Mouse (Mus musculus) kidney, adult 10 weeks (tissue): ENCODE data around the gene Cand2. TPM values are rescaled to one million over a fixed set of nuclear protein-coding genes. Genes with fewer than 3 reads are reported as not detected.

ENCODE experiments used
- polyA plus RNA-seq: library from polyadenylated mRNA; stranded (reverse); fragments of 350-450 nt; fragmentation: Illumina TruSeq; extraction: RNeasy Lipid Tissue Mini Kit (QIAGEN cat#74804); gene quantifications from one replicate; pipeline ENCODE4 v1.2.3, GENCODE M21; 2014; ENCODE audit warnings: low read depth, low replicate concordance

Gene Cand2
- polyA plus RNA-seq: 2.6 TPM

GRCm38 (mm10) chr6:115774501-115774921 is at the start of gene Cand2:
TSS of gene Cand2 (plus strand) at chr6:115774538.

GRCm38 (mm10) chr6:115761995-115762756 is 12.2 kb upstream of the Cand2 start, which contains the start of gene Tmem40:
TSS of gene Tmem40 (minus strand) at chr6:115762410.

GRCm38 (mm10) chr6:115808488-115809231 is 34.3 kb downstream of the Cand2 start, which contains the start of gene Rpl32:
TSS of gene Rpl32 (minus strand) at chr6:115808747.

GRCm38 (mm10) chr6:115838161-115838597 is 63.8 kb downstream of the Cand2 start, which contains the start of gene Efcab12:
TSS of gene Efcab12 (minus strand) at chr6:115838412.

GRCm38 (mm10) chr6:115853091-115853813 is 78.9 kb downstream of the Cand2 start, which contains the start of the genes Mbd4 and Ift122:
TSS of gene Mbd4 (minus strand) at chr6:115853371.
TSS of gene Ift122 (plus strand) at chr6:115853470.

Other genes starting within 250 kb of the Cand2 start
- 2.3 TPM for gene Tsen2, start 229.9 kb upstream of the Cand2 start, polyA plus RNA-seq
- gene Mkrn2os, start 182.0 kb upstream of the Cand2 start, polyA plus RNA-seq: 4.1 TPM
- gene Mkrn2, start 172.6 kb upstream of the Cand2 start, polyA plus RNA-seq: 7.3 TPM
- gene Raf1, start 97.9 kb upstream of the Cand2 start, polyA plus RNA-seq: 27.1 TPM
- not detected for gene Tmem40, start 12.1 kb upstream of the Cand2 start, polyA plus RNA-seq
- 125 TPM for gene Rpl32, start 34.2 kb downstream of the Cand2 start, polyA plus RNA-seq
- 0.61 TPM for gene Efcab12, start 63.9 kb downstream of the Cand2 start, polyA plus RNA-seq
- gene Mbd4, start 78.8 kb downstream of the Cand2 start, polyA plus RNA-seq: 7.0 TPM
- gene Ift122, start 78.9 kb downstream of the Cand2 start, polyA plus RNA-seq: 19.4 TPM
- gene Rho, start 157.2 kb downstream of the Cand2 start, polyA plus RNA-seq: 0.08 TPM
- not detected for gene H1foo, start 170.4 kb downstream of the Cand2 start, polyA plus RNA-seq
- 4.4 TPM for gene Plxnd1, start 220.5 kb downstream of the Cand2 start, polyA plus RNA-seq